Mouse (Mus musculus): ENCODE measurements around the gene Rin2.
"Not testable (repeated sequence)": the region's sequence is repeated elsewhere in the genome, so short reads cannot be mapped to it uniquely, and the experiment has no call there.

Rin2 gene

GRCm38 (mm10) chr2:145684151-145684550, 9.1 kb downstream of the Rin2 start:
- in situ Hi-C loops (cut with MboI, MseI) = no loop called here

- in situ Hi-C loops (cut with MboI, MseI) = no loop called here
Observed at GRCm38 (mm10) chr2:145684891-145685290, 9.9 kb downstream of the Rin2 start.

GRCm38 (mm10) chr2:145686017-145686416, 11.0 kb downstream of the Rin2 start:
- in situ Hi-C loops (cut with MboI, MseI) = no loop called here

- in situ Hi-C loops (cut with MboI, MseI) = no loop called here
Observed at GRCm38 (mm10) chr2:145691367-145692009, 16.5 kb downstream of the Rin2 start.

GRCm38 (mm10) chr2:145697160-145697559, 22.1 kb downstream of the Rin2 start:
- in situ Hi-C loops (cut with MboI, MseI) = loop anchor here (5.0 kb wide), 1 partner anchor 95 kb away; no protein-coding TSS in a partner anchor

- in situ Hi-C loops (cut with MboI, MseI) = loop anchor here (5.0 kb wide), 1 partner anchor 93 kb away; no protein-coding TSS in a partner anchor
Observed at GRCm38 (mm10) chr2:145699414-145700071, 24.5 kb downstream of the Rin2 start.

- in situ Hi-C loops (cut with MboI, MseI) = no loop called here
Observed at GRCm38 (mm10) chr2:145700237-145700985, 25.4 kb downstream of the Rin2 start.

GRCm38 (mm10) chr2:145701605-145702335, 26.8 kb downstream of the Rin2 start:
- in situ Hi-C loops (cut with MboI, MseI) = no loop called here

- in situ Hi-C loops (cut with MboI, MseI) = no loop called here
Observed at GRCm38 (mm10) chr2:145704738-145705137, 29.7 kb downstream of the Rin2 start.

- in situ Hi-C loops (cut with MboI, MseI) = no loop called here
Observed at GRCm38 (mm10) chr2:145709727-145710389, 34.8 kb downstream of the Rin2 start.

- in situ Hi-C loops (cut with MboI, MseI) = no loop called here
Observed at GRCm38 (mm10) chr2:145711512-145711911, 36.5 kb downstream of the Rin2 start.

GRCm38 (mm10) chr2:145712026-145712425, 37.0 kb downstream of the Rin2 start:
- in situ Hi-C loops (cut with MboI, MseI) = no loop called here

- in situ Hi-C loops (cut with MboI, MseI) = no loop called here
Observed at GRCm38 (mm10) chr2:145717539-145717938, 42.5 kb downstream of the Rin2 start.

GRCm38 (mm10) chr2:145718624-145719183, 43.7 kb downstream of the Rin2 start:
- in situ Hi-C loops (cut with MboI, MseI) = no loop called here

GRCm38 (mm10) chr2:145720157-145720556, 45.1 kb downstream of the Rin2 start:
- in situ Hi-C loops (cut with MboI, MseI) = no loop called here

GRCm38 (mm10) chr2:145720743-145721142, 45.7 kb downstream of the Rin2 start:
- in situ Hi-C loops (cut with MboI, MseI) = no loop called here

GRCm38 (mm10) chr2:145722304-145722703, 47.3 kb downstream of the Rin2 start:
- in situ Hi-C loops (cut with MboI, MseI) = not testable (repeated sequence)

- in situ Hi-C loops (cut with MboI, MseI) = no loop called here
Observed at GRCm38 (mm10) chr2:145724288-145724687, 49.3 kb downstream of the Rin2 start.

- in situ Hi-C loops (cut with MboI, MseI) = loop anchor here (25.0 kb wide), 1 partner anchor 1233 kb away; no protein-coding TSS in a partner anchor
Observed at GRCm38 (mm10) chr2:145729414-145729813, 54.4 kb downstream of the Rin2 start.

- in situ Hi-C loops (cut with MboI, MseI) = loop anchor here (25.0 kb wide), 1 partner anchor 1232 kb away; no protein-coding TSS in a partner anchor
Observed at GRCm38 (mm10) chr2:145730189-145730880, 55.3 kb downstream of the Rin2 start.

Data from T-helper 2 cell (primary cell).